Mouse (Mus musculus): Measurements from ENCODE around the gene Ywhah.
"Not testable (repeated sequence)": the region's sequence is repeated elsewhere in the genome, so short reads cannot be mapped to it uniquely, and the experiment has no call there.

Gene Ywhah

DNA sequence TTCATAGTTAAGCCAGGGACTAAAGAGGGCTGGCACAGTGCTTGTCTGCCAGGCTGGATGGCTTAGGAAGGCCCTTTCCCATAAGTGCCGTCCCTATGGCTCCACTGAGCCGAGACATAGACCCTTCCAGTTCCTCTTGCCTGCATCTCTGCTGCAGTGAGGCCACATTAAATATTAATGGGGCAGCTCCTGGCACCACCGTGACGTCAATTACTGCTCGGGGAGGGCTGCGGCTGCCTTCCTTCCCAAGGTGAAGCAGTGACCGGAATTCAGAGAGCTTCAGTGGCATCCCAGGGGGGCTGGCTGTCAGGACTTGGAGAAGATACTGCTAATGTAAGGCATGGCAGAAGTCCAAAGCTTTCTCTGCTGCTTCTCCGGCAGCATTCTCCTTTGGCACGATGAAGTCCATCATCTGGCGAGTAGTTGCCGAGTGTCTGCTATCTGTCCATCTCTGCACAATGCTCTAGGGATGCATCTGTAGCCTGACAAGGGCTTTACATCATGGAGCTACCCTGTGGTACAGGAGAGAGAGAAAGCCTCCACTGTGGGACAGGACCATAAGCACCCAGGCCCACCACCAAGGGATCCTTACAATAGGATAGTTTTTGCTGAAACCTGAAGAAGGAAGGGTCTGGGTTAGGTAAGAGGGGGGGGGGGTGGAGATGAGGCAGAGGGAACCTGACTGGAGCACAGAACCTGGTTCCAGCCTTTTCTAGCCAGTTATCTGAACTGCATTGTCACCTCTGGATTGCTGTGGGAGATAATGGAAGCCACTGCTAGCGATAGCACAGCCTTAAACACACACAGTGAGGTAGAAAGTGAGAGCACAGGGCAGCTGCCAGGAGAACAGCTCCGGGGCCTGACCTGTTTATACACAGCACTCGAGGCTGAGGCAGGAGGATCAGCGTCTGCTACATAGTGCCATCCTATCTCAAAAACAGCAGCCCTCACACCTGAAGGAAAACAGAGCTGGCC, 7.2 kb upstream of the Ywhah start:
- no peak for DNase-seq (ENCODE audit: low spot score)

DNA sequence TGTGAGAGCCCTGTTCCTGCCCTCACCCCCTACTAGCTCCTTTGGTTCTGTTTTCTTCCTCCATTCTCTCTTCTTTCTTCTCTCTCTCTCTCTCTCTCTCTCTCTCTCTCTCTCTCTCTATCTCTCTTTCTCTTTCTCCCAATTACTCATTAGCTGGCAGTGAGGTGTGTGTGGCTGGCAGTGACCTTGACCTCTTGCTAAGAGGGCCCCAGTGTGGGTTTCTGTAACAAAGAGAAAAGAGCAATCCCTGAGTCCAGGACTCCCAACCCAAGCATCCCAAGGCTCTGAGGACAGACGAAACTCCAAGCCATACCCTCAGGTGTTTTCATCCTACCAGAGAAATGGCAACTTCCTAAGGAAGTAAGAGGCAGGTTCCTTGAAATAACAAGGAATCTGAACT, 4.5 kb upstream of the Ywhah start:
- no peak for DNase-seq (ENCODE audit: low spot score)

DNA sequence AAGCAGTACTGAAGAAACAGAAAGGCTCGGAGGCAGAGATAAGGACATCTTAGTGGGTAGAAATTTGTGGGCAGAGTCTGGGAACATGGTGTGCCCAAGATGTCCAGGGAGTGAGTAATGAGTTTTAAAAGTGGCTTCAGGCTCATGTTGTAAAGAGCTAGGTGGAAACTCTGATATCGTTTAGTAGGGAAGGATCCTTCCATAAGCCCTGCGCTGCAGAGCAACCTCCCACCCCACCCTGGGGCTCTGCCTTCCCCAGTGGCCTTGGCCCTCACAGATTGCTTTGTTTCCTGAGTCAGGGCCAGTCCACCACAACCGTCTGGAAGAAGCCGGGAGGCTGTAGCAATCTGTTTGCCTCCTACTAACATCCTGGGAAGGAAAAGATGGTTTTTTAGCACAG, 3.0 kb upstream of the Ywhah start:
- no peak for DNase-seq (ENCODE audit: low spot score)

DNA sequence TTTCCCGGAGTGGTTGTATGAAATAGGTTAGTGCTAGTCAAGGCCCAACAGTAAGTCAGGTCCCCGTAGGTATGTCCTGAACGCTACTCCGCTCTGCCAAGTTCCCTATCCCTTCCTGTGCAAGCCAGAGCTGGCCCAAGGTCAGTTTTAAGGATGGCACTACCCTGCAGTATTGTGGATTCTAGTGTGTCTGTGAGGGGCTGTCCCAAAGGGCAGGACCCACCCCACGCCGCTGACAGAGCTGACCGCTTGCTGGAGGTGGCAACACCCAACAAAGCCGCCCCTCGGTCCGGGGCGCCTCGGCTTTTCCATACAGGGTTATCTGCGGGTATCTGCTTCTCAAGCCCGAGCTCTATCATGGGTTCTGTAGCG, 441 bp upstream of the Ywhah start:
- no peak for DNase-seq (ENCODE audit: low spot score)

DNA sequence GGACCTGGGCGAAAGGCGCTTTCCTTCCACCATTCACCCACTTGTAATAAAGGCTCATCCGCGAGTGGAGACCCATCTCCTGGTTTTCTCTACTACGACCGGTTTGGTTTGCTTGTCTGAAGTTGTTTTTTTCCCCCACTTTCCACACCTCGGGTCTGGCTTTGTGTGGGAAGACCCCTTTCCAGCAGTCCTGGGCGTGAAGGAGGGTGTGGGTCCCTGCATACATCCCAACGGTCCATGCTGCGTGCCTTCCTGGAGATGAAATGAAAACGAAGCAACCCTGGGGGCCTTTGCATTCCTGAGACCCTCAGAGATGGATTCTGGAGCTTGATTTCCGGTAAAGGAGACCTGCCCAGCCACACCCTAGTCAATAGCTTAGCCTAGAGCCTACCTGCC, 808 bp downstream of the Ywhah start:
- peak; percentile 28 for DNase-seq (ENCODE audit: low spot score)

DNA sequence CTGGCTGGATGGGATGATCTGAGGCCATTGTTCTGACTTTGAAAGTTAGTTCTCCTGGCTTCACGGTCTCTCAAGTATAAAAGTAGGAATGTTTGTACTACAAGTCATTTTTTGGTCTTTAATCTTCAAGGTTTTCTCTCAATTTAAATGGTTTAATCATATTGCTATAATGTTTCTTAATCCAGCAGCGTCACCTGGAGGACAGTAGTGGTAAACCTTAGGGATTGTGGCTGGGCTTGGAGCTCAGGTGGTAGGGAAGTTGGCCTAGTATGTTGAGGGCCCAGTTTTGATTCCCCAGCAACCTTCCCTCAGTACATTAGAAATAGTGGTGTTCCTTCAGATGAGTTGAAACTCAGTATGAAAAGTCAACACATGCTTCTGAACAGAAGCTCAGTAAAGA, 3.0 kb downstream of the Ywhah start:
- no peak for DNase-seq (ENCODE audit: low spot score)

DNA sequence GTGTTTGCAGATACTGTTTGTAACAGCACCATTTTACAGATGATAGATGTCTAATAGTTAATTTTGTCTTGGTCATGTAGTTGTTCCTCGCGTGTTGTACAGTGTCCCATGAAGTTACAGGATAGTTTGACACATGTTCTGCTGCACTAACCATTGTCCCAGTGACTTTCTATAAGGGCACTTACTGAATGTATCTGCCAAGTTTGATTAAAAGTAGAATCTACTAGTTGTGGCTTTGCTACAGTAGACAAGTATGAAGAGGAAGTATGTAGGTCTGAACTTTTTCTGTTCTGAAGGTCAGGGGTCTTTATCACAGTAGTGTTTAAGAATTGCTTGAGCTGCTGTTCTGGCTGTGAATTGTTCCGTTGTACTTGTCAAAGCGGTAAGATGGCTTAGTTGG, 4.7 kb downstream of the Ywhah start:
- DNase-seq (ENCODE audit: low spot score), result no peak

DNA sequence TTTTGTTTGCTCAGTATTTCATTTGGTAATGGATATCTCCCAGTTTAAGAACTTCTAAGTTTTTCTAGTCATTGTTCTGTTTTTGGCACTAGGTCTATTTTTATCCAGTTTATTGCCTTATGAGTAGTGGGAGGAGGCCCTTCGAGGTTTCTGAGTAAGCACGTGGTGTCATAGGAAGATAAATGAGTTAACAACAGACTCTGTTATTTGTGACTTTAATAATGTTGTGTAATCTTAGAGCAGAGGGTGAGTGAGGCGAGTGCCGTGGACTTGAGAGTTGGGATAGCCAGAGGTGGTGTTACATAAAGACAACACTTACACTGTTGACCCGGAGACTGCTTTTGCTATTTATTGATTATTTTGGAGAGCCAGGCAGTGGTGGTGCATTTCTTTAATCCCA, 5.9 kb downstream of the Ywhah start:
- DNase-seq (ENCODE audit: low spot score), result no peak

DNA sequence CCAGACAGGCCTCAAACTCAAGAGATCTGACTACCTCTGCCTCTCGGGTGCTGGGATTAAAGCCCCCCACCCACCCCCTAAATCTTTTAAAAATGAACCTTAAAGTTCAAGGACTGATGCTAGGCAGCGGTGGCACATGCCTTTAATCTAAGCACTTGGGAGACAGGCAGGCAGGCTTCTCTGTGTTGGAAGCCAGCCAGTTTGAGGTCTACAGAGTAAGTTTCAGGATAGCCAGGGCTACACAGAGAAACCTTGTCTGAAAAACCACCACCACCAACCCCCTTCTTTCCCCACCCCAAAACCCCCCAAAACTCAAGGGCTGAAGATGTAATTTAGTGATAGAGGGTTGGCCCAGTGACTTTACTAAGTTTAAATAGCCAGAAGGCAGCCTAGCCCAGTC, 10.0 kb downstream of the Ywhah start:
- no peak for DNase-seq (ENCODE audit: low spot score)

DNA sequence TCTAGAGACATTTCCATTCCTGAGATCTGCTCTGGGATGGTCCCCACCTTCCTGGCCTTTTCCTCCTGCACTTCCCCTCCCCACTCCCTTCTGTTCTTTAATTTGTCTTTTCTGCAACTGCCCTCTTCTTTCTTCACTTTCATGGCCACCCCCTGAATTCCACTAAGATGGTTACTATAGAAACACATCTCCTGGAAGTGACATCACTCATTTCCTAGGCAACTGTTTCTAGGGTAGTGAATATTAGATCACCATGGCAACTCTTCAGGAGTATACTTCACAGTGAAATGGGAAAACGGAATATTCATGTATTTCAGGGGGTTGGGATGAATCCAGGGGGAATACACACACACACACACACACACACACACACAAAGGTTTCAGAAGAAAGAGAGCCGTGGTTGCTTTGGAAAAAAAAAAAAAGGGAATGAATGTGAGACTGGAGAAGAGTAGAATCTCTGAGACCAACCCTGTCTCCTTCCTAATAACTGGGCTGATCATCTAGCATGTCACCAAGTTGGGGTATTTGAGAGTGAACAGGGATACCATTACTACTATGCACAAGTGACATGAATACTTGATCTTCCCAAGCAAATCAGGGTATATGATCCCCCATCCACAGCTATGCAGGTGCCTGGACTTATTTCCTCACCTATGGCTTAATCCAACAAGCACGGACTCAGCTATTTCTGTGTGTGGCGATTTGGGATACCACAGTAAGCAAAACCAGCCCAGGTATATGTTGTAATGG, 12.0 kb downstream of the Ywhah start:
- peak; percentile 29 for DNase-seq (ENCODE audit: low spot score)

DNA sequence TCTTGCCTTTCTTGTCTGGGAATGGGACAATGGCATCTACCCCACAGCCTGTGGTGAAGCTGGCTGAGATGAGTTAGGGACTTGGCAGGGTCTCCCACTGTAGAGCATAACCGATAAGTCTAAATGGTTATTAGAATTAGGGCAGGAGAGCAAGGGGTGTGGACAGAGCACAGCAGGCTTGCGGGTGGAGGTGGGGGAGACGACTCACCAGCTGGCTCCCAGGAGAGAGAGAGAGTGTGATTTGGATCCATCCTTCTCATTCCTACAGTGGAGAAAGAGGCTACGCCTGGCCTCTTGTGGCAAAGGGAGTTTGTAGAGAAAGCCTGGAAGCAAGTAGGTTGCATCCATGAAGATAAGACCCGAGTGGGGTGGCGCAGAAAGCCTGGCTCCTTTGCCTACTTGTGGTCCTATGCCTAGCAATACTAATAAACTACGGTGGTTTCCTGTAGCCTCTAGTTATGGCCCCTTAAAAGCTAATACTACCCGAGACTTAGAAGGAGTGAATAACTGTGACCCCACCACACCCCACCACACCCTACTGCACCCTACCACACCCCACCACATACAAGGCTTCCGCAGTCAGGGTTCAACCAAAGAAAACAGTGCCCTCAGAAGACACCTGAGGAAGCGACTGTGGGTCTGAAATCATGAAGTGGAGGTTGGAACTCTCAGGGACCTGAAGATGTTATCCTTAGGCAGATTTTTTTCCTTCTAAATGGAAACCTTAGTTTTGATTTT, 13.6 kb downstream of the Ywhah start:
- no peak for DNase-seq (ENCODE audit: low spot score)

DNA sequence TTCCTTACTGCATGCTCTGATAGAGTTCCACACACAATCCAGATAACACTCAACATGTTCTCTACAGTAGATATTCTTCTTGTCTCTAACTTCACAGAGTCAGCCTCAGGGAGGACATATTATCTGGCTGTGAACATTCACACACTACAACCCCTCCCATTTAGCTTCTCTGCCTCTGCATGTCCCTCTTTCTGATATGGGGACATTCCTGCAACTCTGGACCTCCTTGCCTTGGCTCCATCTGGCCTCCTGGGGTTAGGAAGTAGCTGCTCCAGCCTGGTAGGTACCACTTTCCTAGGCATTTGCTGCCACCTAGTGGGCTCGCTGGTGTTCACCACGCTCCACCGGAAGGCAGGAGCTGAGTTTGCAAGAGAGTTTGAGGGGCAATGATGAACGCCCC, 14.5 kb downstream of the Ywhah start:
- DNase-seq (ENCODE audit: low spot score), result peak; percentile 94

DNA sequence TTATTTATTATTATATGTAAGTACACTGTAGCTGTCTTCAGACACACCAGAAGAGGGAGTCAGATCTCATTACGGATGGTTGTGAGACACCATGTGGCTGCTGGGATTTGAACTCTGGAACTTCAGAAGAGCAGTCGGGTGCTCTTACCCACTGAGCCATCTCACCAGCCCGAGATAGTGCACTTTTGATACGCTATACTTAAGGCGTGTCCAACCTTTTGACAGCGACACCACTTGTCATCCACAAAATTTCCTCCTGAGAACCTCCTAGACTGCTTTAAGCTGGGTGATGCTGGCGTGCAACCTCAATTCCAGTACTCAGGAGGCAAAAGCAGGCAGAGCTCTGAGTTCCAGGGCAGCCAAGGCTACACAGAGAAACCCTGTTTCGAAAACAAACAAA, 15.0 kb downstream of the Ywhah start:
- DNase-seq (ENCODE audit: low spot score), result not testable (repeated sequence)

DNA sequence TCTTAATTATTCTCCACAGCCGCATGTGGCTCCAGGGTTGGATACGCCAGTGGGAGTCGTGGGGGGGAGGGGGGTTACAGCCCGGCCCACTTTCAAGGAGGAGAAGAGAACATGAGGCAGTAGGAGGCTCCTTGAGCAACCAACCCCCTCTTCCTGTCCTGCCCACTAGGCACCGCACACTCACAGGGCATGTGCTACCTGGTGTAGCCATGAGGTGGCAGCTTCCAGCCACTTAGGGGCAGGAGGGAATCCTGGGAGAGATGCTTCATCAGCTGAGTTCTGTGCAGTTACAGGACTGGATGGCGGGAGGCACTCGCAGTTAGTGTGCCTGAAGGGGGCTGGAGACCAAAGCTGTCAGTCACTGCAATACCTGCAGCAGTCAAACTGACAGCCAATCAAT, 15.5 kb downstream of the Ywhah start:
- DNase-seq (ENCODE audit: low spot score), result peak; percentile 62

DNA sequence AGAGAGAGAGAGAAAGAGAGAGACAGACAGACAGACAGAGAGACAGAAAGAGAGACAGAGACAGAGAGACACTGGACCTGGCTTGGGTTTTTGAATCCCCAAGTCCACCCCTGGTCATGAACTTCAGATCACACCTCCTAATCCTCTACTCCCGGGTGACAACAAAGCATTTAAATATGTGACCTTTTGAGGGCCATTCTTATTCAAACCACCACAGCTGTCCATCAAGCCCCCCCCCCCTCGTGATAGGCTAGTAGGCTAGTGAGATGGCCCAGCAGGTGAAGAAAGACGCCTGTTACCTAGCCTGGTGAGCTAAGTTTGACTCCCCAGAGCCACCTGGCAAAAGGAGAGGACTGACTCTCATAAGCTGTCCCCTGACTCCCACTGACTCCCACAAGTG, 16.3 kb downstream of the Ywhah start:
- no peak for DNase-seq (ENCODE audit: low spot score)

DNA sequence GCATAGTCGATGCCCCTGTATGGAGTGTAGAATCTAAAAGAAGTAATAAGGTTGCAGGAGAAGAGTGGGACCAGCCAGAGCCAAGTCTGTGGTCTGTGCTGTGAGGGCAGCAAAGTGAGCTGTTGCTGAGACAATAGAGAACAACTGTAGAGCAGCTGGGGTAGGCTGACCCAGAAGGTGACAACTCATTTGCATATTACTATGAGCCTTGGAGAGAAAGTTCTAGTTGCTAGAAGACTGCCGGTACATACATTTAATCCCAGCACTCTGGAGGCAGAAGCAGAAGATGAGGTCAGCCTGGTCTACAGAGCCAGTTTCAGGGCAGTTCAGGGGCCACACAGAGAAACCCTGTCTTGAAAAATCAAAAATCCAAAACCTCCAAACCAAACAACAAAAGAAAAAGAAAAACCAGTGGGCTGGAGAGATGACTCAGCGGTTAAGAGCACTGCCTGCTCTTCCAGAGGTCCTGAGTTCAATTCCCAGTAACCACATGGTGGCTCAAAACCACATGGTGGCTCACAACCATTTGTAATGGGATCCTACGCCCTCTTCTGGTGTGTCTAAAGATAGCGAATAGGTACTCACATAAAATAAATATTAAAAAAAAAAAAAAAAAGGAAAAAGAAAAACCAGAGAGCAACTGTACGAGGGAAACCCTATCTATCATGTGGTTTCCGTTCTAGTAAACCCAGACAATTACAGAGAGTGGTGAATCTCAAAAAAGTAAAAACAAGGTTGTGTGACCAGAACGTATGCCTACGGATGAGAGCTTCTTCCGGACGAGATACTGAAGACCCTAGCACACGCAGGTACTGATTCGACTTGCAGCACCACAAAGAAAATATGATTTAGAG, 20.3 kb downstream of the Ywhah start:
- DNase-seq (ENCODE audit: low spot score), result no peak

DNA sequence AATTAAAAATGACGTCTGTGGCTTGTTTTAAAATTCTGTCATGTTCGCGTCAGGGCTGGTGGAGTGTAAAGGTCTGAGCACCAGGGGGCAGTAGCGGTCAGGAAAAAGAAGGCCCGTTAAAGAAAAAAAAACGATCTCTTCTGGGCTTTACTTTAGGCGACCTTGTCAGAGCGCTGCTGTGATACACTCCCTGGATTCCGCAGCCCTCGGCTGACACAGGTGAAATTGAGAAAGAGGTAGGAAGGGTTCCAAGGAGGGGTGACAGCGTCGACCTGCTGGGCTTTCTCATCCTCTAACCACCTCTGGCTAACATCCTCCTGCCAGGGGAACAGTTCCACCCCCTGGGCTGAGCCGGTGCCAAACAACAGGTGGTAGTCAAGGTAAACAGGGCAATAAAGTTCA, 20.9 kb downstream of the Ywhah start:
- DNase-seq (ENCODE audit: low spot score), result peak; percentile 76

DNA sequence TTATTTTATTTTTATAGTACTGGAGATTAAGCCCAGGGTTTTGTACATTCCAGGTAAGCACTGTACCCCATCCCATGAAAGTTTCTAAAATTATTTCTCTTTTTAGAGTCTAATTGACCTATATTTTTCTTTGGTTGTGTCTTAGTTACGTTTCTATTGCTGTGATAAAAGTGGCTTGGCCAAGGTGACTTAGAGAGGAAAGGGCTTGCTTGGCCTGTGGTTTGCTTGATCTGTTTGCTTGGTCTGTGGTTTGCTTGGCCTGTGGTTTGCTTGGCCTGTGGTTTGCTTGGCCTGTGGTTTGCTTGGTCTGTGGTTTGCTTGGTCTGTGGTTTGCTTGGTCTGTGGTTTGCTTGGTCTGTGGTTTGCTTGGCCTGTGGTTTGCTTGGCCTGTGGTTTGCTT, 22.1 kb downstream of the Ywhah start:
- DNase-seq (ENCODE audit: low spot score), result not testable (repeated sequence)

DNA sequence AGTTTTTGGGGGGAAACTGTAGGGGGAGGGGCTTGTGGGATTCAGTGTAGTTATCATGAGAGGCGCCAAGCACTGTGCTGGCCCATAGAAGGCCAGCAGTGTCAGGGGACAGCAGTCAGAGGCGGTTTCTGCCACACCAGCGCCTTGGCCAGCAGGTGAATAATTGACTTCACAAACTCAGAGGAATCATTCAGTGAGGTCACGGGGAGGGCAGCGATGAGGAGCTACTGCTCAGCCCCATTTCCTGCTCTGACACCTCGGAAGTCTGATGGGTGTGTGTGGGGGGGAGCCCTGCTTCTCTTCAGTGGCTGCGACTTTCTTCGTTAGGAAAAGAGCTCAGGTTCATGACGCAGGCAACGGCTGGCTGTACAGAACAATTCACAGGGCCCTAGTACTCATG, 24.8 kb downstream of the Ywhah start:
- DNase-seq (ENCODE audit: low spot score), result peak; percentile 23

DNA sequence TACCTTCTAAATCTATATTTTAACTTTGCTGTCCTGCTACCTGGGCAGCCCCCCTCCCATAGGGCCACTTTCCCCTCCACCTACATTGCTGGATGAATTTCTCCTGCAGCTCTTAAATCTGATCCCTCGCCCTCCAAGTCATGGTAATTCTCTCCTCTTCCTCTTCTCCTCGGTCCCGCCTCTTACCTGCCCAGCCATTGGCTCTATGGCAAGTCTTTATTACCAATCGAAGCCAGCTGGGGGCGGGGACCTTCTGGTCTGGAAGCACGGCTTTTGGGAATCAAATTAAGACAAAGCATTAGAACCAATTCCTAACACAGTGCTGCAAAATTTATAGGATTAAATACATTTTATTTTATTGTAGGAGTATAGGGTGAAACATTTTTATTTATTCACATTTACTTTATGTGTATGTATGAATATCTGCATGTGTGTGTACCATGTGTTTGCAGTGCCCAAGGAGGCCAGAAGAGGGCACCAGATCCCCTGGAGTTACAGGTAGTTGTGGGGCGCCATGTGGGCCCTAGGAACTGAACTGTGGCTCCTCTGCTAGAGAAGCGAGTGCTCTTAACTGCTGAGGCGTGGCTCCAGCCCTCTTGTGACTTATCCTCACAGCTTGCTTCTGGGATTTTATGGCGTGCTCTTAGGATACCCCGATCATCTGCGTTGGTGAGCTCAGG, 26.2 kb downstream of the Ywhah start:
- DNase-seq (ENCODE audit: low spot score), result no peak

DNA sequence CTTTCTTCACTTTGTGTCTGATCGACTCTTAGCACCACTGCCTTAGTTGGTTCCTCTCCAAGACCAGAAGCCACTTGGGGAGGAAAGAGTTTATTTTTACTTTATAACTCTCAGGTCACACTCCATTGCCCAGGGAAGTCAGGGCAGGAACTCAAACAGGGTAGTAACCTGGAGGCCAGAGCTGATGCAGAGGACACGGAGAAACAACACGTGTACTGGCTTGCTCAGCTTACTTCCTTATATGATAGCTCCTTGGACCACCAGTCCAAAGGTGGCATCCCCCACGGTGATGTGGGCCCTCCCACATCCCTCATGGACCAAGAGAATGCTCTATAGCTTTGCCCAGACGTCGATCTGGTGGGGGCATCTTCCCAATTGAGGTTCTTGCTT, 26.7 kb downstream of the Ywhah start:
- DNase-seq (ENCODE audit: low spot score), result no peak

Data from embryo, embryonic 10 days (tissue).